Mouse (Mus musculus) lung, postnatal 4 days (tissue): Measurements from ENCODE around the gene E030018B13Rik.
A peak's percentile ranks its signal among the peaks of the same experiment; 100 is the strongest.

Experiments
- DNase-seq, 2 experiments: peaks; one replicate each; pipeline ENCODE4 v3.0.0; 2021

The E030018B13Rik gene

GRCm38 (mm10) chr7:63938066-63938913, 21.6 kb downstream of the E030018B13Rik start:
- DNase-seq = peak in 1 of 2 experiments; percentile 87

- peak; percentile 97 to 100 for DNase-seq
Observed at GRCm38 (mm10) chr7:63938914-63939396, 22.3 kb downstream of the E030018B13Rik start, which contains the start of gene Klf13. Gene Klf13 (minus strand): TSS chr7:63938915.

DNA sequence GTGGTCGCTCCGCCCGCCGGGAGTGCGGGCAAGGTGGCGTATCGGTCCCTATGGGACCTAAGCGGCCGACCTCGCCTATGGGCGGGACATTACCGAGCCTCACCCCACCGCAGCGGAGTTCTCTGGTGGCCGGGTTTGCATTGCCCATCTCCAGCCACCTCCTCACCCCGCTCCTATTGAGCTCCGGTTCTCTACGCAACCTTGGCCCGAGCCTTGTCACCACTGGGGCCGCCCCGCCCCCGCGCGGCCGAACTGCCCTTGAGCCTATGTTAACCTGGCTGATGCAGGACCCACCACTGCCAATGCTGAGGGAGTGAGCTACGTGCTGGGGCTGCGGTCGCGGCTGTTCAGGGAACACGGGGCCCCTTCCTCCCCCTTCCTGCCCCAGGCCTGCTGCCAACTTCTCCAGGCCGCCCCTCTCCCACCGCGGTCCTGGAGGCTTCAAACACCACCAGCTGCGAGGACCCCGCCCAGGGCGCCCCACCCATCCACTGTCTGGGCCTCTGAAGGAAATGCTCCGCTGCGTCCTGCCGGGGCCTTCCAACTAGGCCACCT, 22.8 kb downstream of the E030018B13Rik start:
- DNase-seq = peak; percentile 87 to 91

DNA sequence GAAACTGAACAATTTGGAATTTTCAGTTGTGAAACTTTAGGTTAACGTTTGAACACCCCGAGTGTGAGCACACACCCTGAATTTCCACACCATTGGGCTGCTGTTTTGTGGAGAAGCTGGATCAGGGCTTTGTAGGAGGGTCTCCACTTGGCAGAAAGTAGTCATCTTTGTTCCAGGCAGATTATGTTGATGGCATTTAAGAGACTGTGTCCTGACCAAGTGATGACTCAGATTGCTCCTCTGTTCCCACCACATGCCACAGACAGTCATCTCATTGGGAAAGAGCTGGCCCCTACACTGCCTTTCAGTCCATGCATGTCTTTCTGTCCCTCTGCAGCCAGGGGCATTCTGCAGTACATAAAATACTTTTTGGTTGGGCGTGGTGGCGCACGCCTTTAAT, 23.7 kb downstream of the E030018B13Rik start:
- DNase-seq = no peak

DNA sequence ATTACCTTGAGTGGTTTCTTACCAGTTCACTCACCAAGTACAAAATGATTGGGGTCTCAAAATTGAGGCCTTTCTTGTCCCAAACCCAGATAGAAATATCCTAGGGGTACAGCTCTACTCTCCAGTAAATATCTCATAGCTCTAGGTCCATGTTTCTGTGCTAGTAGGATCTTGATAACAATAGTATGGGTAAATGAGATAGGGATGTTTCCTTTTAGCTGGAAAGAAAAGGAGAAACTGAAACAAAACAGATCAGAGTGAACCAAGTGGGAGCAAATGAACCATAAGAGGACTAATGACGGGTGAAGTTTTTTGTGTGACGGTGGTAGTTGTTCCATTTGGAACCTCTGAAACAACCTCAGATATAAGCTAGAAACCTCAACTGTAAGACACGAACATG, 24.4 kb downstream of the E030018B13Rik start:
- DNase-seq = no peak

DNA sequence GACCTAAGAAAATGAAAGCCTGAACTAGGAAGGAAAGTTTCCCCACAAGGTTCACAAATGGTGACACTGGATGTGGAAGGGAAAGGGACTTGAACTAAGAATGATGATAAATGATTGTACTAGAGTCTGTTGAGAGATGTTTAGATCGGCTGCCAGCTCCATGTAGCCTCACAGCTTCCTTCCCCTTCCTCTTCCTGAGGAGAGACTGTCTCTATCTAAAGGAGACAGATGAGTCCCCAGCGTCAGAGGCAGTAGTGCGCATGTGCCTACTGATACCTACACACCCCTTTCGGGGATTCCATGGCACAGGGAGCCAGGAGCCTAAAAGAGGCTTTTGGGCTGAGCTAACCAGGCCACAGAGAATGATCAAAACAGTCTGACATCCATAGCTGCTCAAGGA, 24.8 kb downstream of the E030018B13Rik start:
- no peak for DNase-seq

GRCm38 (mm10) chr7:63943946-63944345, 27.3 kb downstream of the E030018B13Rik start:
- no peak for DNase-seq

DNA sequence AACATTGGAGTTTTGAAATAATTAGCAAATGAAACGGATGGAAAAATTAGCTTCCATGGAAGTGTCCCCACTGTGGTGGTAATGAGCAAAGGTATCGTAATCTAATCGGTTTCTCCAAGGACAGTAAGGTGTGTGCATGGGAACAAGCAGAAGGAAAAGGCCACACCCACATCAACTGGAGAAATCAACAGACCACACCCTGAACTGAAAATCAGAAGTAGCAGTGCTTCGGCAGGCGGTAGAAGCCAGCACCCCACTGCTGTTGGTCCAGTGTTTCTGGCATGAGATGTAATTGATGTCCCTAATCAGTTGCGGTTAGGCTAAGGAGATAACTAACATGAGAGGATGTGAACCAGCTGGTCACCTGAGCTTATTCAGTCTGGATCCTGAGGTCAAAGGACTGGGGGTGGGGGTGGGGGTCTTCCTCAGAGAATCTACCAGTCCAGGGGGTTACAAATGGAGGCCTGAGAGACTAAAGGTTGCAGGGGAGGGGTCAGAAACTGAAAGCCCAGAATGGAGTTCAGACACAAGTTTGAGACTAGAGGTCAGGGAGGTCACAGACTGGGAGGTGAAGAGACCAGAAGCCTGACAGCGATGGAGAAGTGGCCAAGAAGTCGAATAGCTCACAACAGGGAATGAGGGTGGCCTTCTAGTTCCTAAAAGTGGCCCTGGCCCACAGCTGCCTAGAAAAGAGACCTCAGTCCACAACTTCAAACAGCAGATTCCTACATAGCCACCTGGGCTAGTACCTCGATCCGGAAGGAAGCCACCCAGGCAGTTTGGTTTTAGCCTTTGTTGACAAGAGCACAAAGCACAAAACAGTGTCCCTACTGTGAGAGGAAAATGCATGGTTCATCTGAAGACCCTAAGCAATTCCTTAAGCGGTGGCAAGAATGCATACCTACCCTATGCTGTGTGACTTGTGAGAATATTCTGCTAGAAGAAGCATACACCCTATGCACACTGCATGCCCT, 31.1 kb downstream of the E030018B13Rik start:
- no peak for DNase-seq

GRCm38 (mm10) chr7:63949176-63949575, 32.5 kb downstream of the E030018B13Rik start:
- no peak for DNase-seq

DNA sequence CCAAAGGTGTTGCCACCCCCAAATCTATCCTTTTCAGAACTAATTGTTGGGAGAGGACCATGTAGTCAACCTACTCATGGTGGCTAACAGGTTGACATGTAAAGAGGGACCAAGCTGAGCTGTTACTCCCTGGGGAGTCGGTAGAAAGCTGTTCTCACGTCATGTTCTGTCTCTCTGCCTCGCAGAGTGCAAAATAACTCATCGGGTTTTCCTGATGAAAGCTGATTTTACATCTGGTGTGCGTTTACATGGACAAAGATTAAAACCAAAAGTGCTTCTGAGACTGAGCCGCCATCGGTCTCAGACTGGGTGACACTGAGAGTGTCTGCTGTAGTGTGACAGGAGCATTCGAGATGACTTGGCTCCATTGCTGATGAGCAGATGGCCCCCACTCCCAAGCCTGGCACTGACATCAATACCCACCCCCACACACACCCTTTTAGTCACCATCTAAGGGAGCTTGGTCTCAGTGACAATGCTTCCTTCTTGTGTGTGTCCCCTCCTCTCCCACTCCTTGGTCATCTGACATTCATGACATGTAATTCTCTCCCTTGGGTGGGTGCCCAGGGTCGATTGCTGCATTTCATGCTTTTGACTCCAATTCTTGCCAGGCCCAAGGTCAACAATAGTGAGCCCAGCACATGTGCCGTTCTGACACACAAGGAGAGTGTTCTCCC, 34.4 kb downstream of the E030018B13Rik start:
- no peak for DNase-seq

- DNase-seq = no peak
Observed at GRCm38 (mm10) chr7:63952077-63952898, 35.6 kb downstream of the E030018B13Rik start.

- DNase-seq = no peak
Observed at GRCm38 (mm10) chr7:63955440-63955839, 38.8 kb downstream of the E030018B13Rik start.

DNA sequence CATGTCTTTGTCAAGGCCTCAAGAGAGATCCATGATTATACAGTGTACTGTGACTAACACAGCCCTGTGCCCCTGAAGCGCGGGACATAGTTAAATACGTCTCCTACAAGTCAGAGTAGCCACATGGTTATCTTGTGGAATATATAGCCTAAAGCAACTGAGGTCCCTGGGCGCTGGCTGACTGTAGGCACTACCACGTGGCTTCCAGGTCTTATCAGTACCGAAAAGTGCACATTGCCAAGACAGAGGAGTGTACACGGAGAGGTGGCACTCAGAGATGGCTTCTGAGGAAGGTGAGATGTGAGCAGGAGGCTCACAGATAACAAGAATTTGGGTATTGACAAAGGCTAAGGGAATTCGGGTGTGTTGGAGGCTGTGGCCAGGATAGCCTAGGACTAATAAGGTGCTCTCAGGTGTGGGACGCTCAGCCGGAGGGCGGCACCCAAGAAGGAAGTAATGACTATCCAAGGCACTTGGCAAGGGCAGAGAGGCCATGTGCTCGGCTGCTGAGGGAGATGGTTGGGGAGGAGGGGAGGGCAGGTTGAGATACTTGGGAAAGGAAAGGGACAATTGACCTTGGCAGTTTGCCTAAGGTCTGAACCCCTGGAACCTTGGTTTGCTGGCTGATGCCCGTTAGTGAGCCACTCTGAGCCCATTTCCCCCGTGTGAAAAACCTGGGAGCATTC, 39.6 kb downstream of the E030018B13Rik start:
- no peak for DNase-seq

- DNase-seq = peak; percentile 20 to 45
Observed at GRCm38 (mm10) chr7:63956981-63957713, 40.5 kb downstream of the E030018B13Rik start.

GRCm38 (mm10) chr7:63957872-63958640, 41.4 kb downstream of the E030018B13Rik start:
- no peak for DNase-seq

DNA sequence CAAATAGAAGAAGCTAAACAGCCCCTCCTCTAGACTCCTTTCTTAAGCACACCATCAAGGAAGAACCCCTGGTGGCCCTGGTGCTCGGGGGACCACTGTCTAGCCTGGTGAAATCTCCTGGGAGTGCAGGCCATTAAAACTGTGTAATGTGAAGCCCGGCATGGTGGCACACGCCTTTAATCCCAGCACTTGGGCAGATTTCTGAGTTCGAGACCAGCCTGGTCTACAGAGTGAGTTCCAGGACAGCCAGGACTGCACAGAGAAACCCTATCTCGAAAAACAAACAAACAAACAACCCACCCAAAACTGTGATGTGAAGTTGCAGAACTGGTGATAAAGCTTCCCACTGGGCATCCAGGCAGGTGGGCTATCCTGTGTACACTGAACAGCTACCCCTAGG, 47.0 kb downstream of the E030018B13Rik start:
- DNase-seq = no peak

DNA sequence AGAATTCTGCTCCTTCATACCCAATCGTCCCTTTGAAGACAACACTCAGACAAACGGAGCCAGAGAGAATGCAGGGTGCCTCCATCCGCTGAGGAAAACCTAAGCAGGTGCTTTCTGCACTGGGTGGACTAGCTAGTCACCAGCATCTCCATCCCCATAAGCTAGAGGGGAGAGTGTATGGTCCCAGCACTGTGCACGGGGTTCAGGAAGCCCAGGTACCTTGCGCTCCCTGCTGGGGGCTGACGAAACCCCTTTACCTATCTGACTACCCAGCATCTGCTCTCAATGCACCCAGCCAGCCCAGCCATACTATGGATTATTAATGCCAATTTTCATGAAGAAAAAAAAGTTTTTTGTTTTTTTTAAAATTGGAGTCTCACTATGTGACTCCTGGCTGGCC, 47.5 kb downstream of the E030018B13Rik start:
- DNase-seq = no peak

GRCm38 (mm10) chr7:63965135-63965534, 48.5 kb downstream of the E030018B13Rik start:
- DNase-seq = peak; percentile 62 to 79
